Comparison of ENCODE assay signal across 8 mouse cellular contexts in the genomic region with DNA sequence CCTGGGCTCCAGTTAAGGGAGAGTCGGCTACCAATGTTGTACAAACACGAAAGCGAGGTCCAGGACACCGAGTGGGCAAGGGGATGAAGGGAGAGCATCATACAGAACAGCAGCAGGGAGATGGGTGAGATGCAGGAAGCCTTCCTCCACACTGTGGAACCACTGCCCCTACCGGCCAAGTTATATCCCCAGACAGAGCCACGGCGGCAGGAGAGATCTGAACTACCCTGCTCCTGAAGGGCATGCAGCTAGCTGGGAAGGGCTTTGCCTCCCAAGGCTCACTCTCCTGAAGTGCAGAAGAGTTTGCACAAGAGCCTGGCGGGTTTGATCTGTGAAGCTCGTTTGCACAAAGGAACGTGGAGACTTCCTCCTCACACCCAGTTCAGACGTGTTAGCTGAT.
A peak's percentile ranks its signal among the peaks of the same experiment; 100 is the strongest.
DNase-seq lines count a peak whose midpoint lies in the region; ATAC-seq lines count a peak whose summit lies in the region.

No protein-coding gene starts in this region.

- intact Hi-C loops in left cerebral cortex, postnatal 25 days (cut with DNase I): loop anchor here (5.0 kb wide), 1 partner anchor 263 kb away; a partner anchor contains a TSS

- WGBS in kidney, embryonic 15.5 days: 15% methylated on average over 11 of the region's 11 CpGs
- WGBS in midbrain, embryonic 15.5 days: 21% methylated on average over 11 of the region's 11 CpGs

- peak overlapping the region; percentile 83 for H3K27ac ChIP-seq in kidney, embryonic 15.5 days
- no peak overlapping the region for H3K27ac ChIP-seq in midbrain, embryonic 15.5 days

- H3K36me3 ChIP-seq in kidney, embryonic 15.5 days: no peaks in the 10 kb centered on the region
- H3K36me3 ChIP-seq in midbrain, embryonic 15.5 days (replicated peaks): no peaks in the 10 kb centered on the region

- peak overlapping the region; percentile 32; the same call in 1 of the 2 replicates for H3K4me2 ChIP-seq in kidney, embryonic 15.5 days
- no peak overlapping the region for H3K4me2 ChIP-seq in midbrain, embryonic 15.5 days

- no peak overlapping the region for H3K4me3 ChIP-seq in kidney, embryonic 15.5 days (replicated peaks)
- H3K4me3 ChIP-seq in midbrain, embryonic 15.5 days: no peak overlapping the region

- DNase-seq in embryo, embryonic 10 days (ENCODE audit: low spot score): peak; percentile 83
- DNase-seq in embryo, embryonic 9.5 days (ENCODE audit: extremely low spot score): no peak
- DNase-seq in urinary bladder, postnatal 25 days (ENCODE audit: low spot score): peak; percentile 19
- DNase-seq in urinary bladder, postnatal 10 days (ENCODE audit: low spot score): no peak
- no peak for DNase-seq in layer of hippocampus, postnatal 36 days
- no peak for DNase-seq in left cerebral cortex, postnatal 25 days (ENCODE audit: low spot score in 2 of 2)

- H3K27me3 ChIP-seq in kidney, embryonic 15.5 days: peaks cover 46% of the 10 kb centered on the region
- peaks cover 48% of the 10 kb centered on the region for H3K27me3 ChIP-seq in midbrain, embryonic 15.5 days (replicated peaks)

- no peak overlapping the region for H3K9ac ChIP-seq in kidney, embryonic 15.5 days
- no peak overlapping the region for H3K9ac ChIP-seq in midbrain, embryonic 15.5 days

- peaks cover 47% of the 10 kb centered on the region for H3K4me1 ChIP-seq in kidney, embryonic 15.5 days
- H3K4me1 ChIP-seq in midbrain, embryonic 15.5 days: peaks cover 9% of the 10 kb centered on the region

- H3K9me3 ChIP-seq in kidney, embryonic 15.5 days (replicated peaks): no peaks in the 10 kb centered on the region
- H3K9me3 ChIP-seq in midbrain, embryonic 15.5 days: no peaks in the 10 kb centered on the region

- peak; percentile 62; the same call in 1 of the 2 replicates for ATAC-seq in kidney, embryonic 15.5 days (replicated peaks; ENCODE audit: low FRiP score)
- ATAC-seq in midbrain, embryonic 15.5 days (replicated peaks): 0 out of 2 replicates have a peak, but pooled peaks have one; percentile 39

Comparison
In these comparisons a context has a peak if more than half of its experiments do, and no peak if none do; other contexts are left out.
1. DNase-seq: peak in embryo, embryonic 10 days (single experiment) and urinary bladder, postnatal 25 days (single experiment); none in embryo, embryonic 9.5 days (single experiment), urinary bladder, postnatal 10 days (single experiment), layer of hippocampus, postnatal 36 days (0 of 2) and left cerebral cortex, postnatal 25 days (0 of 2).